In genomic region chr10:117282551-117282950, GRCm38 (mm10) we compare ENCODE assay signal across 18 mouse cellular contexts. TPM values are rescaled to one million over a fixed set of nuclear protein-coding genes. Genes with fewer than 3 reads are reported as not detected.
"Had no signal": no experiment of that assay in that cellular context is flagged by ENCODE, and none has a peak within 500 bp of the region (broad histone marks: within the 10 kb centered on the region; RNA-seq: fewer than 3 reads in every experiment).

No protein-coding gene starts in this region.

- H3K9ac ChIP-seq: limb, embryonic 13.5 days; liver, embryonic 15.5 days; lung, embryonic 15.5 days; midbrain, embryonic 15.5 days; neural tube, embryonic 12.5 days had no signal

- H3K27ac ChIP-seq: kidney, postnatal 0 days; limb, embryonic 13.5 days; lung, embryonic 15.5 days; midbrain, embryonic 15.5 days; neural tube, embryonic 12.5 days had no signal

- H3K4me1 ChIP-seq: limb, embryonic 13.5 days; liver, embryonic 15.5 days; lung, embryonic 15.5 days; midbrain, embryonic 15.5 days; neural tube, embryonic 12.5 days had no signal

- H3K9me3 ChIP-seq: limb, embryonic 13.5 days; liver, embryonic 15.5 days; lung, embryonic 15.5 days; midbrain, embryonic 15.5 days; neural tube, embryonic 12.5 days had no signal

- ATAC-seq: inflammation-experienced regulatory T-cells, adult 6 months; midbrain, embryonic 15.5 days had no signal

- H3K4me3 ChIP-seq: limb, embryonic 13.5 days; lung, embryonic 15.5 days; midbrain, embryonic 15.5 days; neural tube, embryonic 12.5 days had no signal

- H3K27me3 ChIP-seq: limb, embryonic 13.5 days; liver, embryonic 15.5 days; lung, embryonic 15.5 days; midbrain, embryonic 15.5 days; neural tube, embryonic 12.5 days had no signal

- H3K4me2 ChIP-seq: limb, embryonic 13.5 days; liver, embryonic 15.5 days; lung, embryonic 15.5 days; midbrain, embryonic 11.5 days; midbrain, embryonic 15.5 days; neural tube, embryonic 12.5 days had no signal

- H3K36me3 ChIP-seq: limb, embryonic 13.5 days; liver, embryonic 15.5 days; lung, embryonic 15.5 days; midbrain, embryonic 15.5 days; neural tube, embryonic 12.5 days had no signal

- DNase-seq: layer of hippocampus, postnatal 36 days; retina, postnatal 1 day had no signal

RNA-seq across cellular contexts. Expression of gene Lyz1, which starts 10.1 kb away (rescaled TPM):
- total RNA-seq: liver, adult 2 months had no signal
- polyA plus RNA-seq: liver, adult 2 months; midbrain, embryonic 11.5 days; midbrain, embryonic 15.5 days; neural tube, embryonic 12.5 days had no signal

RNA-seq across cellular contexts. Expression of gene 9530003J23Rik, which starts 44.0 kb away (rescaled TPM):
- total RNA-seq: layer of hippocampus, adult 18-20 months; layer of hippocampus, postnatal 36 days; left cerebral cortex, postnatal 36 days; liver, adult 2 months; megakaryocyte progenitor cell, adult 5-6 weeks; monocyte, adult 5-6 weeks; neutrophil, adult 5-6 weeks had no signal
- polyA plus RNA-seq: inflammation-experienced regulatory T-cells, adult 6 months; kidney, postnatal 0 days; limb, embryonic 13.5 days; liver, adult 2 months; liver, embryonic 15.5 days; lung, embryonic 15.5 days; midbrain, embryonic 15.5 days; neural tube, embryonic 12.5 days; spleen, adult 2 months; thymus, adult 2 months had no signal
